Mouse (Mus musculus) liver, embryonic 14.5 days (tissue): ENCODE data around the gene Olfr311.
A peak's percentile ranks its signal among the peaks of the same experiment; 100 is the strongest.

ENCODE experiments used
- CTCF ChIP-seq: IDR thresholded peaks from 2 replicates; pipeline ENCODE4 v1.5.1; 2016; ENCODE audit warnings: antibody characterized with exemption, low read depth, control low read depth
- EP300 ChIP-seq: IDR thresholded peaks from 2 replicates; pipeline ENCODE4 v1.6.1; 2016; ENCODE audit warnings: antibody characterized with exemption, low read depth

GRCm38 (mm10) chr11:58795856-58796255, 43.2 kb upstream of the Olfr311 start:
- no peak for TF ChIP-seq EP300
- TF ChIP-seq CTCF = 0 out of 2 replicates have a peak, but pooled peaks have one; percentile 22
